Mouse (Mus musculus) midbrain, embryonic 13.5 days (tissue): ENCODE data around the gene Nkiras1. TPM values are rescaled to one million over a fixed set of nuclear protein-coding genes. Genes with fewer than 3 reads are reported as not detected.

Experiments
- ATAC-seq: fragments of 200-750 bp; cut with Nextera tagmentation; 2 replicates; pipeline ENCODE4 v1.8.0; 2017; ENCODE audit warnings: mild to moderate bottlenecking, moderate TSS enrichment, moderate library complexity
- H3K27ac ChIP-seq: fragments of 300-500 bp; sonication (generic); 2 replicates; pipeline ENCODE4 v1.5.1; 2015; ENCODE audit warnings: inconsistent platforms, mild to moderate bottlenecking, moderate library complexity
- H3K27me3 ChIP-seq: fragments of 300-500 bp; sonication (generic); 2 replicates; pipeline ENCODE4 v1.6.1; 2015; ENCODE audit warnings: mild to moderate bottlenecking, inconsistent platforms
- H3K36me3 ChIP-seq: fragments of 300-500 bp; sonication (generic); 2 replicates; pipeline ENCODE4 v1.6.1; 2015; ENCODE audit warnings: mild to moderate bottlenecking, inconsistent platforms
- H3K4me1 ChIP-seq: fragments of 300-500 bp; sonication (generic); replicated peaks from 2 replicates; pipeline ENCODE4 v1.6.1; 2015; ENCODE audit warnings: inconsistent platforms
- H3K4me2 ChIP-seq: fragments of 300-500 bp; sonication (generic); replicated peaks from 2 replicates; pipeline ENCODE4 v1.6.1; 2015; ENCODE audit warnings: moderate library complexity, mild to moderate bottlenecking, inconsistent platforms
- H3K4me3 ChIP-seq: fragments of 300-500 bp; sonication (generic); replicated peaks from 2 replicates; pipeline ENCODE4 v1.5.1; 2015; ENCODE audit warnings: mild to moderate bottlenecking, inconsistent platforms
- H3K9ac ChIP-seq: fragments of 300-500 bp; sonication (generic); replicated peaks from 2 replicates; pipeline ENCODE4 v1.6.1; 2015; ENCODE audit warnings: mild to moderate bottlenecking, inconsistent platforms
- H3K9me3 ChIP-seq: fragments of 300-500 bp; sonication (generic); 2 replicates; pipeline ENCODE4 v1.6.1; 2016; ENCODE audit warnings: mild to moderate bottlenecking, inconsistent platforms
- WGBS: fragments of 180-500 bp; shearing (Covaris S2); methylation state at CpG from one replicate; pipeline ENCODE4 v1.1.7; 2015; 5-methylcytosine and 5-hydroxymethylcytosine counted together
- polyA plus RNA-seq: library from polyadenylated mRNA; unstranded; fragments of >200 nt; fragmentation: Nextera tagmentation; extraction: Ambion mirVana; gene quantifications from 2 replicates; pipeline ENCODE4 v1.2.1, GENCODE M21; 2015

Nkiras1 gene
- polyA plus RNA-seq, 1 experiment from 2014 or later, result 32.2 TPM

DNA sequence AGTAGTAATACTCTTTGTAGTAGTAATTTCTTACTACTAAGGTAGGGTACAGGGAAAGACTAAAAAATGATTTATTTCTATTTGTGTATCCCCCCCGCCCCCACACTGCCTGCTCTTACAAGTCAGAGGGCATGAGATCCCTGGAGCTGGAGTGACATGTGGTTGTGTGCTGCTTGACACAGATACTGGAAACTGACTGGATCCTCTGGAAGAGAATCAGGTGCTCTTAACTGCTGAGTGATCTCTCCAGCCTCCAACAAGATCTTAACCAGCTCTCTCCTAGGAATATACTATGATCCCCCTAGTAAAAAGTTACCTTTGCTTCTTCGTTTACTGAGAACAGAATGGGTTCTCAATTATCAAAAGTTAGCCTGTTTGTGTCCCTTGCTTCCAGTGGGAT is 15.5 kb downstream of the Nkiras1 start:
- no peak overlapping the region for H3K4me3 ChIP-seq
- H3K9ac ChIP-seq, result no peak overlapping the region
- no peaks in the 10 kb centered on the region for H3K9me3 ChIP-seq
- ATAC-seq, result no peak
- H3K36me3 ChIP-seq, result peaks cover 16% of the 10 kb centered on the region
- no peaks in the 10 kb centered on the region for H3K4me1 ChIP-seq
- WGBS, result 91% methylated on average over 2 of the region's 2 CpGs
- H3K27me3 ChIP-seq, result no peaks in the 10 kb centered on the region
- no peak overlapping the region for H3K4me2 ChIP-seq
- no peak overlapping the region for H3K27ac ChIP-seq

DNA sequence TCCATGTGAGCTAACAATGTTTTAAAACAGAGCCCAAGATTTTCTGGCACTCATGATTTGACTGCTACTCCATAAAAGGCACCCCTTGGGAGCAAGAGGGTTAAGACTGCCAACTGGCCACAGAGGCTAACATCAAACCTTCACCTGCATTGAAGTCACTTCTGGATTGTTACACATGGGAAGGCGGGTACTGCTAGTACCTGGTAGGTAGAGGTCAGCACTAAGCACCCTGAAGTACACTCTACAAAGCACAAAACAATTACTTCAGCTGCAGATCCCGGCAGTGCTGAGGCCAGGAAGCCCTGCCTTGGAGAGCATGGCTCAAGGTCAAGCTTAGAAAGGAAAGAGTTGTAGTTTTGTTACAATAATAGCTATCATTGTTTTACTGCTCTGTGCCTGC is 16.5 kb downstream of the Nkiras1 start:
- Histone ChIP-seq H3K27ac (no peak overlapping the region), H3K4me3 (no peak overlapping the region), H3K36me3 (peaks cover 7% of the 10 kb centered on the region; the same call in 1 of the 2 replicates), H3K9me3 (no peaks in the 10 kb centered on the region), H3K9ac (no peak overlapping the region), H3K4me2 (no peak overlapping the region), H3K4me1 (no peaks in the 10 kb centered on the region), H3K27me3 (no peaks in the 10 kb centered on the region)
- no peak for ATAC-seq
- 81% methylated on average over 2 of the region's 2 CpGs for WGBS

DNA sequence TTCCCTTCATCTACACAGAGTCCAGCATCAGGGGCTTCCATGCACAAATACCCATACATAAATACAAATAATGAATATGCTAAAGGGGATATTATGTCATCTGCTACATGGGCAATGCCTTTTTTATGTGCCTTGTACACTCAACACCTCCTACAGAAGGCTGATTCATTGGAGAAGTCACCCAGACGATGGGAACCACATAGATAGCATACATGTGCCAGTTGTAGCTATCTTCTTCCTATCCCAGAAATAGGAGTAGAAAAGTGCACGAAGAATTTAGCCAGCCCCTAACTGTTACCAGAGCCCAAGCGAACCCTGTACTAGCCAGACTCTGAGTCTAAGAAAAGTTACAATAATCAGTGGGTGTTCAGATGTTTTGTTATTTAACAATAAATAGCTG is 21.2 kb downstream of the Nkiras1 start:
- Histone ChIP-seq H3K4me2 (no peak overlapping the region), H3K9me3 (no peaks in the 10 kb centered on the region), H3K27me3 (no peaks in the 10 kb centered on the region), H3K9ac (no peak overlapping the region), H3K36me3 (0 out of 2 replicates have a peak, but pooled peaks cover 3% of the 10 kb centered on the region), H3K4me1 (no peaks in the 10 kb centered on the region), H3K4me3 (no peak overlapping the region), H3K27ac (no peak overlapping the region)
- WGBS, result 92% methylated on average over 3 of the region's 3 CpGs
- ATAC-seq, result no peak

DNA sequence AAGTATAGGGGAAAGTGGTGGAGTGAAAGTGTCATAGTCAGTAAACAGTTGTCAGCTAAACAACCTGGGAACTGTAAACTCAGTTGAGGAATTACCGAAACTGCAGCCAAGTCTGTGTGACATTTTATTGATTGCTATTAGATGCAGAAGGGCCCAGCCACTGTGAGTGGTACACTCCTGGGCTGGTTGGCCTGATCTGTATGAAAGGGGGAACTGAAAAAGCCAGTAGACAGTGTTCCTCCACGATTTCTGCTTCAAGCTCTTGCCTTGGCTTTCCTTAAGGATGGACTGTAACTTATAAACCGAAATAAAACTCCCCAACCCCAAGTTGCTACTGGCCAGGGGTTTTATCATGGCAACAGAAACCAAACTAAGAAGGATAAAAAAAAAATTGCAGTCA is 21.6 kb downstream of the Nkiras1 start:
- no peaks in the 10 kb centered on the region for H3K27me3 ChIP-seq
- no peak overlapping the region for H3K27ac ChIP-seq
- WGBS, result 97% methylated on average over 3 of the region's 3 CpGs
- 0 out of 2 replicates have a peak, but pooled peaks cover 3% of the 10 kb centered on the region for H3K36me3 ChIP-seq
- no peaks in the 10 kb centered on the region for H3K9me3 ChIP-seq
- no peak for ATAC-seq
- H3K9ac ChIP-seq, result no peak overlapping the region
- no peak overlapping the region for H3K4me2 ChIP-seq
- no peak overlapping the region for H3K4me3 ChIP-seq
- H3K4me1 ChIP-seq, result no peaks in the 10 kb centered on the region

DNA sequence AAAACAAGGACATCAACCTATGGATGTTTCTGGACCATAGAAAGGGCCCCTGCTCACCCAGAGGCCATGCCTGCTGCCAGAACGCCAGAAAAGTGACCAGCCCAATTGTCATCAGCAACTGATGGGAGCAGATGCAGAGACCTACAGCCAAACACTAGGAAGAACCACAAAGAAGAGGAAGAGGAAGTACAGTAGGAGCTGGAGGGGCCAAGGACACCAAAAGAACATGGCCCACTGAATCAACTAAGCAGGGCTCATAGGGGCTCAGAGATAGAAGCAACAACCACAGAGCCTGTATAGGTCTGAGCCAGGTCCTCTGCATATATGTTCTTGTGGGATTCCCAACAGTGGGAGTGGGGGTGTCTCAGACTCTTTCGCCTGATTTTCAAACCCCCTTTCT is 26.5 kb downstream of the Nkiras1 start:
- H3K27ac ChIP-seq, result no peak overlapping the region
- no peak overlapping the region for H3K4me3 ChIP-seq
- no peaks in the 10 kb centered on the region for H3K9me3 ChIP-seq
- H3K9ac ChIP-seq, result no peak overlapping the region
- H3K4me2 ChIP-seq, result no peak overlapping the region
- H3K36me3 ChIP-seq, result peaks cover 10% of the 10 kb centered on the region; the same call in 1 of the 2 replicates
- no peaks in the 10 kb centered on the region for H3K27me3 ChIP-seq
- WGBS, result 86% methylated on average over 2 of the region's 2 CpGs
- H3K4me1 ChIP-seq, result peaks cover 6% of the 10 kb centered on the region
- no peak for ATAC-seq

DNA sequence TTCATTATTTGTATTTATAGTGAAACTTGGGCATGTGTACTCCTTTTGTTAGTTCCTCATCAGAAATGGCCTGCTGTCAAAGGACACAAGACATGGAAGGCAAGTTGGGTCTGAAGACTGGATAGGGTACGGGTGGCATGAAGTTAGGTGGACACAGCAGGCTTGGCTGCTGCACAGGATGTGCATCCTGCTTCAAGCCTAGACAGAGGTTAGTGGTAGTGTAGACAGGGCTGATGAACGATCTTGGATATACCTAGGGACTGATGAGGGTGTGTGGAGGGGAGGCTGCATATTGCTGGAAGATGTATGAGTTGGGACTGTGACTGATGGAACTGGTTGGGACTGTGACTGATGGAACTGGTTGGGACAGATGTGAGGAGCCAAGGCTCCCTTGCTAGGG is 27.9 kb downstream of the Nkiras1 start:
- no peak for ATAC-seq
- Histone ChIP-seq H3K4me2 (no peak overlapping the region), H3K4me1 (peaks cover 15% of the 10 kb centered on the region), H3K27me3 (no peaks in the 10 kb centered on the region), H3K36me3 (peaks cover 10% of the 10 kb centered on the region; the same call in 1 of the 2 replicates), H3K4me3 (no peak overlapping the region), H3K27ac (no peak overlapping the region), H3K9ac (no peak overlapping the region), H3K9me3 (no peaks in the 10 kb centered on the region)
- 97% methylated on average over 2 of the region's 2 CpGs for WGBS

DNA sequence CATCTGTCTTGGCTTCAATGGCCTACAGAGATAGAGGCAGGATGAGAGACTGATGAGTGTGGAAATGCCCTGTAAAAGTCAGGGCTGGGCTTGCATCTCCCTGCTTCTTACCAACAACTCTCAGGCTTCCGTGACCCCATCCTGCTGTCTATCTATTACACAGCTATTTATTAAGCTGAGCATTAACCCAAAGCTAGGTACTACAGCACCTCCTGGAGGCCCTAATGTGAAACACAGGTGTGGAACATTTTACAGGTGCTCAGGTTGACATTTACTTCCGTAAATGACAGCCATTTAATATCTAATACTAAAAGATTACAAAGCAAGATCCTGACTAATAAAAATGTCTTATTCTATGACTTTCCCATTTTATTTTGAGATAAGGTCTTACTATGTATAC is 29.7 kb downstream of the Nkiras1 start:
- Histone ChIP-seq H3K9ac (no peak overlapping the region), H3K4me3 (no peak overlapping the region), H3K27ac (no peak overlapping the region), H3K27me3 (no peaks in the 10 kb centered on the region), H3K4me1 (peaks cover 15% of the 10 kb centered on the region), H3K36me3 (peaks cover 7% of the 10 kb centered on the region; the same call in 1 of the 2 replicates), H3K4me2 (no peak overlapping the region), H3K9me3 (no peaks in the 10 kb centered on the region)
- no peak for ATAC-seq
- 97% methylated on average over 2 of the region's 2 CpGs for WGBS

DNA sequence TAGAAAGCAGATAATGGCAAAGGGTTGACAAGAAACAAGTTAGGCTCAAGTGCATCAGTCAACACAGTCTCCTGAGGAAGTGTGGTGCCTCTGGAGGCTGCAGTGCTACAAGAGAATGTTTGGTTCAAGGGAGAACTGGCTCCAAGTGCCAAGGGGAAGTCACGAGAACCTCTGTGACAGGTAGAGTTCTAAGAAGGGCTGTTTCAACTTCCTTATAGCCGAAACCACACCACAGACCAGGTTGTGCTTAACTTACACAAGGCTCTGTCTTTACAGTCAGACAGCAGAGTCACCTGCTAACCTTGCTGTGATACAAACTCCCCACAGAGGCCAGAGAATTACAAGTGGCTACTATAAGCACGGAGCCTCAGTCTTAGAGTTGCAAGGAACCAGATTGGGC is 30.7 kb downstream of the Nkiras1 start:
- H3K4me3 ChIP-seq, result no peak overlapping the region
- H3K27ac ChIP-seq, result no peak overlapping the region
- no peaks in the 10 kb centered on the region for H3K9me3 ChIP-seq
- ATAC-seq, result no peak
- H3K9ac ChIP-seq, result no peak overlapping the region; the same call in 1 of the 2 replicates
- H3K4me2 ChIP-seq, result no peak overlapping the region
- H3K36me3 ChIP-seq, result peaks cover 14% of the 10 kb centered on the region; the same call in 1 of the 2 replicates
- H3K27me3 ChIP-seq, result no peaks in the 10 kb centered on the region
- WGBS, result 84% methylated on average over 3 of the region's 3 CpGs
- H3K4me1 ChIP-seq, result peaks cover 15% of the 10 kb centered on the region

DNA sequence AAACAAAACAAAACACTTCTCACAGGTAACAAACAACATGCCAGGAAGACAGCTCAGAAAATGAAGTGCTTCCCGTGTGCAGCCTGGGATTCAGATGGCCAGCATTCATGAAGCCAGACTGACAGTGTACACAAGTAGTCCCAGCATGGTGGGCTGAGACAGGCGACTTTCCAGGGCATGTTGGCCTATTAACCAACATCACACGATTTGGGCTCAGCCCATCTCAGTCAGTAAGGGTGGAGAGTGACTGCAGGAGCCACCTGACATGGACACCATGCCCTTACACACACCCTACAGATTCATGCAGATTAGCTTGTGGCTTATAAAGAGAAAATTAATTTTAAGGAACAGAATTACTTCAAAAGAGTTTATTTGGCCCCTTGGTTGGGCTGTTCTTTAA is 31.8 kb downstream of the Nkiras1 start:
- WGBS, result 76% methylated on average over 3 of the region's 3 CpGs
- Histone ChIP-seq H3K4me2 (no peak overlapping the region), H3K4me1 (peaks cover 15% of the 10 kb centered on the region), H3K9me3 (no peaks in the 10 kb centered on the region), H3K27me3 (no peaks in the 10 kb centered on the region), H3K4me3 (no peak overlapping the region), H3K36me3 (peaks cover 14% of the 10 kb centered on the region; the same call in 1 of the 2 replicates), H3K9ac (no peak overlapping the region), H3K27ac (no peak overlapping the region)
- no peak for ATAC-seq

DNA sequence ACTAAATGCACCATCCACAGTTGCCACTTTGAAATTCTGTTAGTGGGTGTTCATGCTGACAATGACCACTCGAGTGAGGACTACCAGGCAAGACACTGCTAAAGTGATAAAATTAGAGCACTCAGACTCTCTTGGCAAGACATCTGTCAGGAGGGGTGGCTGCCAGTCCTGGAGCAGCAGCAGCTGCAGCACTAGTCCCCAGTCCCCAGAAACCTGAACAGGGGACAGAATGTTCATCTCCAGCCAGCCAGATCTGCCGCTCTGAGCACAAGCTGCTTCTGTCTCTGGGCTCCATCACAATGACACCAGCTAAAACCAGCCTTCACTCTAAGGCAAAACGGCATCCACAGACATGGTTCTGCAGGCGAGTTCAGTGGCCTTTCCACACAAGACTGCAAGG is 32.3 kb downstream of the Nkiras1 start:
- Histone ChIP-seq H3K9me3 (no peaks in the 10 kb centered on the region), H3K9ac (no peak overlapping the region), H3K27me3 (no peaks in the 10 kb centered on the region), H3K4me3 (no peak overlapping the region), H3K36me3 (peaks cover 14% of the 10 kb centered on the region; the same call in 1 of the 2 replicates), H3K4me1 (peaks cover 15% of the 10 kb centered on the region), H3K4me2 (no peak overlapping the region), H3K27ac (no peak overlapping the region)
- ATAC-seq, result no peak
- 91% methylated on average over 4 of the region's 4 CpGs for WGBS

DNA sequence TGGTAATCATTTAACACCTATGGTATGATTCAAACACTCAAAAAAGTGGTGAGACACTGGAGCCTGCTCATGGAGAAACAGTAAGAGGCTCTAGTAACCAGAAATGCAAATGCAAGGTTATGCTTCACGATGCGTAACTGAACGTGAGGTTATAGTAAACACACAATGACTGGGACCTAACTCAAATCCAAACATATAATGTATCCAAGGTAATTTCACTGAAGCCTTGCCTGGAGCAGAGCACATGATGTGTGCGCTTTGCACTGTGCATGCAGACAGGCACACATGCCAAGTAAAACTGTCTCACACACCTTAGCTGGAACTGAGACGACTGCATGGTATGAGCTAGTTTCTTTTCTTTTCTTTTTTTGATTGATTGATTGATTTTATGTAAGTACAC is 33.2 kb downstream of the Nkiras1 start:
- 94% methylated on average over 5 of the region's 5 CpGs for WGBS
- Histone ChIP-seq H3K27ac (no peak overlapping the region), H3K36me3 (peaks cover 7% of the 10 kb centered on the region; the same call in 1 of the 2 replicates), H3K4me3 (no peak overlapping the region), H3K9me3 (no peaks in the 10 kb centered on the region), H3K4me2 (no peak overlapping the region), H3K4me1 (peaks cover 15% of the 10 kb centered on the region), H3K27me3 (no peaks in the 10 kb centered on the region), H3K9ac (no peak overlapping the region)
- ATAC-seq, result 0 out of 2 replicates have a peak, but pooled peaks have one; percentile 45

DNA sequence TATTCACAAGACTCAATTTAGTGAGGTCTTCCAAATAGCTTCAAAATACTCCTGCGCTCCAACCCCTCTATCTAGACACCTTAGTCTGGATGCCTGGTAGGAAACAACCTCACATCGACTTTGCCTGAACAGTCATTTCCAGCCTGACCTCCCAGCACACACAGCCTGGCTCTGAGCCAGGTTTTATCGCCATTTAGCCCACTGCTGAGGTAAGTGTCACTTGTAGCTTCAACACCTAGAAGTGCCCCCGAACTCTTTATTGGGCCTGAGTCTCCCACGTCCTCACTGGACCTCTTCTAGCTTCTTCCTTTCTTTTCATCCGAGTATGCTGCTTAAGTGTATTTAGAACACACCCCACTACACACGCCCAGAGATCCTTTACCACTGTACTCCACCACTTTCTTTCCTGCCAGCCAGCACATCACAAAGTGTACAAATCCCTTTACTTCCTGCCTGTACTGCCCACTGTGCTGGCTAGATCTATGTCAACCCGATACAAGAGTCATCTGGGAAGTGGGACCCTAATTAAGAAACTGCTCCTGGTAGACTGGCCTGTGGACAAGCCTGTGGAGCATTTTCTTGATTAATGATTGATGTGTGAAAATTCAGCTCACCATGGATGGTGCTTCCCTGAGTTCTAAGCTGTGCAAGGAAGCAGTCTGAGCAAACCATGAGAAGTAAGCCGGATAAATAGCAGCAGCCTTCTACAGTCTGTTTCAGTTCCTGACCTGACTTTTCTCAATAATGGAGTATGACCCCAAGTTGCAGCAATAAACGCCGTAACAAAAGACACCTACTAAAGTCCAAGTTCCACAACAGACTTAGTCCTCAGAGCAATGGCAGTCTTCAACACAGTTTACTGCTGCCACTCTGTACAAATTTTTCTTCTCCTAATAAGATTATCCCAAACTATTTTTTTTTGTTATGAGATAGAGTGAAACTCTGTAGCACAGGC is 46.8 kb downstream of the Nkiras1 start:
- Histone ChIP-seq H3K27me3 (no peaks in the 10 kb centered on the region), H3K9me3 (no peaks in the 10 kb centered on the region), H3K36me3 (peaks cover 2% of the 10 kb centered on the region; the same call in 1 of the 2 replicates), H3K27ac (no peak overlapping the region), H3K4me3 (no peak overlapping the region), H3K4me2 (no peak overlapping the region), H3K4me1 (no peaks in the 10 kb centered on the region), H3K9ac (no peak overlapping the region)
- 87% methylated on average over 11 of the region's 11 CpGs for WGBS
- no peak for ATAC-seq
